Mouse (Mus musculus): ENCODE results near the gene Tgds. TPM values are rescaled to one million over a fixed set of nuclear protein-coding genes. Genes with fewer than 3 reads are reported as not detected.

The Tgds gene
- polyA plus RNA-seq, 1 experiment from 2014 or later, result 16.0 TPM

- H3K36me3 ChIP-seq (replicated peaks; ENCODE audit: insufficient read depth, low read length), result no peaks in the 10 kb centered on the region
- no peak overlapping the region; the same call in 1 of the 2 replicates for H3K27ac ChIP-seq (ENCODE audit: low read depth)
- TF ChIP-seq EP300 (IDR thresholded peaks at IDR 0.05; ENCODE audit: low read depth), result no peak
- no peak for TF ChIP-seq CTCF (IDR thresholded peaks at IDR 0.05; ENCODE audit: low read depth)
- WGBS (ENCODE audit: insufficient replicate concordance), result 51% methylated on average over 2 of the region's 2 CpGs
- no peak overlapping the region for H3K4me2 ChIP-seq (ENCODE audit: low read depth, low read length)
- H3K27me3 ChIP-seq (ENCODE audit: insufficient read depth, low read length), result no peaks in the 10 kb centered on the region
- H3K4me3 ChIP-seq (ENCODE audit: low read depth, low read length), result no peak overlapping the region
- DNase-seq (peak; percentile 25), ATAC-seq (peak; percentile 75)
- H3K9ac ChIP-seq (replicated peaks), result no peak overlapping the region
- H3K4me1 ChIP-seq (ENCODE audit: insufficient read depth), result no peaks in the 10 kb centered on the region
- H3K9me3 ChIP-seq (ENCODE audit: low read length), result no peaks in the 10 kb centered on the region
Measured at GRCm38 (mm10) chr14:118098265-118098664, 34.3 kb downstream of the Tgds start.

- 1% methylated on average over 18 of the region's 18 CpGs for WGBS (ENCODE audit: insufficient replicate concordance)
- no peak for DNase-seq
- Histone ChIP-seq H3K9ac (replicated peaks) (peak overlapping the region; percentile 64), H3K4me3 (ENCODE audit: low read depth, low read length) (peak overlapping the region; percentile 58), H3K27ac (ENCODE audit: low read depth) (peak overlapping the region; percentile 44; the same call in 1 of the 2 replicates), H3K36me3 (replicated peaks; ENCODE audit: insufficient read depth, low read length) (no peaks in the 10 kb centered on the region), H3K4me1 (ENCODE audit: insufficient read depth) (peaks cover 10% of the 10 kb centered on the region), H3K4me2 (ENCODE audit: low read depth, low read length) (peak overlapping the region; percentile 85), H3K27me3 (ENCODE audit: insufficient read depth, low read length) (no peaks in the 10 kb centered on the region), H3K9me3 (ENCODE audit: low read length) (no peaks in the 10 kb centered on the region)
- TF ChIP-seq EP300 (IDR thresholded peaks at IDR 0.05; ENCODE audit: low read depth), result no peak
- no peak for TF ChIP-seq CTCF (IDR thresholded peaks at IDR 0.05; ENCODE audit: low read depth)
- ATAC-seq, result peak; percentile 26
Measured at GRCm38 (mm10) chr14:118089806-118090392, 42.7 kb downstream of the Tgds start.

GRCm38 (mm10) chr14:118089215-118089805 is 43.2 kb downstream of the Tgds start:
- H3K4me2 ChIP-seq (ENCODE audit: low read depth, low read length), result peak overlapping the region; percentile 85
- TF ChIP-seq CTCF (IDR thresholded peaks at IDR 0.05; ENCODE audit: low read depth), result no peak
- no peak for TF ChIP-seq EP300 (IDR thresholded peaks at IDR 0.05; ENCODE audit: low read depth)

GRCm38 (mm10) chr14:118088437-118089207 is 43.9 kb downstream of the Tgds start:
- Histone ChIP-seq H3K27me3 (ENCODE audit: insufficient read depth, low read length) (no peaks in the 10 kb centered on the region), H3K4me1 (ENCODE audit: insufficient read depth) (peaks cover 10% of the 10 kb centered on the region), H3K4me3 (ENCODE audit: low read depth, low read length) (peak overlapping the region; percentile 58), H3K27ac (ENCODE audit: low read depth) (peak overlapping the region; percentile 44; the same call in 1 of the 2 replicates), H3K36me3 (replicated peaks; ENCODE audit: insufficient read depth, low read length) (no peaks in the 10 kb centered on the region), H3K4me2 (ENCODE audit: low read depth, low read length) (peak overlapping the region; percentile 85), H3K9me3 (ENCODE audit: low read length) (no peaks in the 10 kb centered on the region), H3K9ac (replicated peaks) (peak overlapping the region; percentile 64)
- WGBS (ENCODE audit: insufficient replicate concordance), result 9% methylated on average over 22 of the region's 22 CpGs
- DNase-seq (no peak), ATAC-seq (peak; percentile 68)
- TF ChIP-seq CTCF (IDR thresholded peaks at IDR 0.05; ENCODE audit: low read depth) (no peak), EP300 (IDR thresholded peaks at IDR 0.05; ENCODE audit: low read depth) (no peak)

More at GRCm38 (mm10) chr14:118089215-118089805, 43.2 kb downstream of the Tgds start:
- Histone ChIP-seq H3K4me3 (ENCODE audit: low read depth, low read length) (peak overlapping the region; percentile 58), H3K27ac (ENCODE audit: low read depth) (peak overlapping the region; percentile 44), H3K9ac (replicated peaks) (peak overlapping the region; percentile 64), H3K4me1 (ENCODE audit: insufficient read depth) (peaks cover 10% of the 10 kb centered on the region), H3K27me3 (ENCODE audit: insufficient read depth, low read length) (no peaks in the 10 kb centered on the region), H3K36me3 (replicated peaks; ENCODE audit: insufficient read depth, low read length) (no peaks in the 10 kb centered on the region), H3K9me3 (ENCODE audit: low read length) (no peaks in the 10 kb centered on the region)
- DNase-seq, result peak; percentile 91
- under 1% methylated on average over 44 of the region's 44 CpGs for WGBS (ENCODE audit: insufficient replicate concordance)
- peak; percentile 90 for ATAC-seq

GRCm38 (mm10) chr14:118086271-118087035 is 46.1 kb downstream of the Tgds start:
- Histone ChIP-seq H3K27me3 (ENCODE audit: insufficient read depth, low read length) (no peaks in the 10 kb centered on the region), H3K9ac (replicated peaks) (no peak overlapping the region), H3K36me3 (replicated peaks; ENCODE audit: insufficient read depth, low read length) (no peaks in the 10 kb centered on the region), H3K27ac (ENCODE audit: low read depth) (no peak overlapping the region), H3K4me2 (ENCODE audit: low read depth, low read length) (no peak overlapping the region), H3K4me3 (ENCODE audit: low read depth, low read length) (no peak overlapping the region), H3K9me3 (ENCODE audit: low read length) (no peaks in the 10 kb centered on the region), H3K4me1 (ENCODE audit: insufficient read depth) (peaks cover 10% of the 10 kb centered on the region)
- ATAC-seq, result no peak
- 62% methylated on average over 5 of the region's 5 CpGs for WGBS (ENCODE audit: insufficient replicate concordance)
- no peak for DNase-seq
- no peak for TF ChIP-seq CTCF (IDR thresholded peaks at IDR 0.05; ENCODE audit: low read depth)
- TF ChIP-seq EP300 (IDR thresholded peaks at IDR 0.05; ENCODE audit: low read depth), result no peak

Data from liver, postnatal 0 days (tissue).